24 mouse cellular contexts compared by ENCODE assay signal in genomic region chr14:101911983-101912382, GRCm38 (mm10).
DNase-seq lines count a peak whose midpoint lies in the region; ATAC-seq and TF ChIP-seq lines count a peak whose summit lies in the region.
"Had no signal": no experiment of that assay in that cellular context is flagged by ENCODE, and none has a peak within 500 bp of the region (broad histone marks: within the 10 kb centered on the region; RNA-seq: fewer than 3 reads in every experiment).

No protein-coding gene starts in this region.

- intact Hi-C loops in heart, postnatal 36 days (cut with DNase I) = no loop called here

- 66% methylated on average over 7 of the region's 7 CpGs for WGBS in heart, postnatal 0 days
- WGBS in heart, embryonic 12.5 days = 81% methylated on average over 7 of the region's 7 CpGs
- 87% methylated on average over 7 of the region's 7 CpGs for WGBS in midbrain, postnatal 0 days
- WGBS in midbrain, embryonic 11.5 days = 91% methylated on average over 7 of the region's 7 CpGs

- no peak overlapping the region for H3K4me3 ChIP-seq in heart, postnatal 0 days (ENCODE audit: low read depth, low read length)
- no peak overlapping the region for H3K4me3 ChIP-seq in heart, embryonic 12.5 days
- no peak overlapping the region for H3K4me3 ChIP-seq in midbrain, postnatal 0 days (ENCODE audit: low read depth, low read length)
- no peak overlapping the region for H3K4me3 ChIP-seq in midbrain, embryonic 11.5 days (ENCODE audit: low read depth, low read length)
- H3K4me3 ChIP-seq: heart, embryonic 13.5 days; hindbrain, embryonic 12.5 days; limb, embryonic 13.5 days; liver, embryonic 12.5 days; midbrain, embryonic 13.5 days; neural tube, embryonic 12.5 days had no signal

- peak overlapping the region; percentile 49; the same call in 1 of the 2 replicates for H3K27ac ChIP-seq in heart, postnatal 0 days (ENCODE audit: low read depth)
- H3K27ac ChIP-seq in heart, embryonic 12.5 days (ENCODE audit: poor library complexity, severe bottlenecking) = no peak overlapping the region
- no peak overlapping the region for H3K27ac ChIP-seq in midbrain, postnatal 0 days (ENCODE audit: low read depth, low read length)
- H3K27ac ChIP-seq in midbrain, embryonic 11.5 days (ENCODE audit: low read depth, low read length) = no peak overlapping the region
- H3K27ac ChIP-seq: heart, embryonic 13.5 days; hindbrain, embryonic 12.5 days; limb, embryonic 13.5 days; liver, embryonic 12.5 days; midbrain, embryonic 13.5 days; neural tube, embryonic 12.5 days had no signal

- no peak for TF ChIP-seq CTCF in heart, postnatal 0 days (IDR thresholded peaks at IDR 0.05; ENCODE audit: low read depth)
- TF ChIP-seq CTCF in midbrain, postnatal 0 days (IDR thresholded peaks at IDR 0.05) = no peak

- ATAC-seq in heart, postnatal 0 days (ENCODE audit: insufficient read depth, low read depth) = no peak
- no peak for ATAC-seq in heart, embryonic 12.5 days (ENCODE audit: insufficient number of reproducible peaks, low FRiP score)
- no peak for ATAC-seq in midbrain, postnatal 0 days (ENCODE audit: low FRiP score)
- ATAC-seq in midbrain, embryonic 11.5 days (ENCODE audit: low FRiP score) = no peak
- ATAC-seq: activated CD4-positive, CD25-positive, alpha-beta regulatory T cell, adult 4 months; inflammation-experienced regulatory T-cells, adult 6 months; liver, embryonic 12.5 days; midbrain, embryonic 13.5 days had no signal

- peak; percentile 29 to 36 for DNase-seq in cerebellum, postnatal 10 days
- no peak for DNase-seq in cerebellum, adult 9-10 months
- peak; percentile 92 for DNase-seq in heart, adult 11 months
- DNase-seq in heart, postnatal 36 days = no peak
- no peak for DNase-seq in heart, postnatal 0 days (ENCODE audit: low spot score)
- peak; percentile 11 for DNase-seq in midbrain, postnatal 0 days (ENCODE audit: low spot score)
- DNase-seq in midbrain, embryonic 11.5 days (ENCODE audit: low spot score, missing footprints) = no peak
- DNase-seq: adrenal gland, postnatal 10 days; cerebellum, adult 8-10 months; gastrocnemius, postnatal 25 days; kidney, adult 8-10 months; kidney, postnatal 10 days; lung, adult 18-20 months; right cerebral cortex, postnatal 14 days; spleen, adult 18-20 months had no signal

- peaks cover 44% of the 10 kb centered on the region for H3K36me3 ChIP-seq in heart, postnatal 0 days (replicated peaks; ENCODE audit: control insufficient read depth, insufficient read depth, low read length)
- peaks cover 52% of the 10 kb centered on the region for H3K36me3 ChIP-seq in heart, embryonic 12.5 days
- H3K36me3 ChIP-seq in midbrain, postnatal 0 days (ENCODE audit: insufficient read depth, low read length) = no peaks in the 10 kb centered on the region
- H3K36me3 ChIP-seq in midbrain, embryonic 11.5 days (ENCODE audit: control insufficient read depth, insufficient read depth, low read length) = no peaks in the 10 kb centered on the region
- H3K36me3 ChIP-seq: hindbrain, embryonic 12.5 days; limb, embryonic 13.5 days; liver, embryonic 12.5 days; midbrain, embryonic 13.5 days; neural tube, embryonic 12.5 days had no signal

- H3K9me3 ChIP-seq in heart, postnatal 0 days (replicated peaks; ENCODE audit: control insufficient read depth, low read length) = no peaks in the 10 kb centered on the region
- no peaks in the 10 kb centered on the region for H3K9me3 ChIP-seq in heart, embryonic 12.5 days (replicated peaks)
- H3K9me3 ChIP-seq in midbrain, postnatal 0 days (ENCODE audit: low read length) = no peaks in the 10 kb centered on the region
- no peaks in the 10 kb centered on the region for H3K9me3 ChIP-seq in midbrain, embryonic 11.5 days (ENCODE audit: control insufficient read depth, low read length)
- H3K9me3 ChIP-seq: heart, embryonic 13.5 days; hindbrain, embryonic 12.5 days; limb, embryonic 13.5 days; liver, embryonic 12.5 days; midbrain, embryonic 13.5 days; neural tube, embryonic 12.5 days had no signal

- no peak overlapping the region for H3K4me2 ChIP-seq in heart, postnatal 0 days (ENCODE audit: low read depth, low read length)
- H3K4me2 ChIP-seq in heart, embryonic 12.5 days = no peak overlapping the region
- no peak overlapping the region for H3K4me2 ChIP-seq in midbrain, postnatal 0 days (ENCODE audit: low read depth, low read length, poor library complexity, severe bottlenecking)
- H3K4me2 ChIP-seq in midbrain, embryonic 11.5 days = no peak overlapping the region
- H3K4me2 ChIP-seq: heart, embryonic 13.5 days; hindbrain, embryonic 12.5 days; limb, embryonic 13.5 days; liver, embryonic 12.5 days; midbrain, embryonic 13.5 days; neural tube, embryonic 12.5 days had no signal

- no peaks in the 10 kb centered on the region for H3K4me1 ChIP-seq in heart, postnatal 0 days (ENCODE audit: control insufficient read depth, insufficient read depth)
- H3K4me1 ChIP-seq in heart, embryonic 12.5 days (replicated peaks) = no peaks in the 10 kb centered on the region
- H3K4me1 ChIP-seq in midbrain, postnatal 0 days (ENCODE audit: insufficient read depth, low read length) = no peaks in the 10 kb centered on the region
- no peaks in the 10 kb centered on the region for H3K4me1 ChIP-seq in midbrain, embryonic 11.5 days (ENCODE audit: control insufficient read depth, insufficient read depth, low read length)
- H3K4me1 ChIP-seq: heart, embryonic 13.5 days; hindbrain, embryonic 12.5 days; limb, embryonic 13.5 days; liver, embryonic 12.5 days; midbrain, embryonic 13.5 days; neural tube, embryonic 12.5 days had no signal

- no peak for TF ChIP-seq EP300 in heart, postnatal 0 days (IDR thresholded peaks at IDR 0.05; ENCODE audit: low read depth)

- H3K27me3 ChIP-seq in heart, postnatal 0 days (ENCODE audit: control insufficient read depth, insufficient read depth, low read length) = no peaks in the 10 kb centered on the region
- no peaks in the 10 kb centered on the region for H3K27me3 ChIP-seq in heart, embryonic 12.5 days (replicated peaks)
- no peaks in the 10 kb centered on the region for H3K27me3 ChIP-seq in midbrain, postnatal 0 days (ENCODE audit: insufficient read depth, low read length)
- H3K27me3 ChIP-seq in midbrain, embryonic 11.5 days (ENCODE audit: control insufficient read depth, insufficient read depth, low read length) = no peaks in the 10 kb centered on the region
- H3K27me3 ChIP-seq: heart, embryonic 13.5 days; hindbrain, embryonic 12.5 days; limb, embryonic 13.5 days; liver, embryonic 12.5 days; midbrain, embryonic 13.5 days; neural tube, embryonic 12.5 days had no signal

- no peak overlapping the region for H3K9ac ChIP-seq in heart, postnatal 0 days (replicated peaks; ENCODE audit: low read depth, low read length)
- no peak overlapping the region for H3K9ac ChIP-seq in heart, embryonic 12.5 days
- no peak overlapping the region for H3K9ac ChIP-seq in midbrain, postnatal 0 days (replicated peaks; ENCODE audit: low read length, poor library complexity, severe bottlenecking)
- no peak overlapping the region for H3K9ac ChIP-seq in midbrain, embryonic 11.5 days (ENCODE audit: low read length)
- H3K9ac ChIP-seq: heart, embryonic 13.5 days; hindbrain, embryonic 12.5 days; limb, embryonic 13.5 days; liver, embryonic 12.5 days; midbrain, embryonic 13.5 days; neural tube, embryonic 12.5 days had no signal

Comparison
In these comparisons a context has a peak if more than half of its experiments do, and no peak if none do; other contexts are left out.
1. DNase-seq: peak in cerebellum, postnatal 10 days (2 of 2), heart, adult 11 months (single experiment) and midbrain, postnatal 0 days (single experiment); none in cerebellum, adult 9-10 months (single experiment), heart, postnatal 36 days (0 of 2), heart, postnatal 0 days (single experiment) and midbrain, embryonic 11.5 days (single experiment).